Mouse (Mus musculus): Measurements from ENCODE around the gene A530064D06Rik. TPM values are rescaled to one million over a fixed set of nuclear protein-coding genes. Genes with fewer than 3 reads are reported as not detected.
"Not testable (repeated sequence)": the region's sequence is repeated elsewhere in the genome, so short reads cannot be mapped to it uniquely, and the experiment has no call there.

Gene A530064D06Rik
- not detected in 2 replicates for total RNA-seq (2014; fragmentation: Nextera tagmentation)
- 0.17 and 0.27 TPM in 2 replicates for total RNA-seq (2017)
- not detected in 2 replicates for polyA plus RNA-seq (2012)

DNA sequence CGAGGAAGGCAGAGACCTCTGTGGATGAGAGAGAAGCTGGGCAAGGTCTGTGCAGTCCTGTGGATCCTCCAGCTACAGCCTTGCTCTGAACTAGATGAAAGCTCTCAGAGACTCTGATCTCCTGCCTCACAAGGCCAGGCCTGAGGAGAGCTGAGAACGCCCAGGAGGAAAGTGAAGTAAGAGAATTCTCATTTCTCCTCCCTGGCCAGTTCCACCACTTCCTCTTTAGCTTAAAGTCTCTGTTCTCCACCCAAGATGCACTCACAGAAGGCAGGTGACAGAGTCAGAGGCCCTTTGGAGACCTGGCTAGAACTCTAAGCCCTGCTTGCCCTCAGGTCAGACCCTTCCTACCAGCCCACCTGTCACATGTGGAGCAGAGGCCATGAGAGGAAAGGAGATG lies at the start of gene A530064D06Rik:
Gene A530064D06Rik (minus strand): TSS at position 173 of the 400 bp plus-strand sequence.
- not testable (repeated sequence) for H3K4me3 ChIP-seq (ENCODE audit: low read depth, low read length); DNase-seq (ENCODE audit: low spot score); H3K36me3 ChIP-seq (replicated peaks); H3K27me3 ChIP-seq (ENCODE audit: insufficient read depth, low read length); H3K4me1 ChIP-seq (ENCODE audit: insufficient read depth, low read depth, low read length); H3K9me3 ChIP-seq (replicated peaks); ATAC-seq (ENCODE audit: extremely low read depth, insufficient number of reproducible peaks, low FRiP score, poor library complexity, severe bottlenecking)

- no peak overlapping the region for H3K4me3 ChIP-seq (ENCODE audit: low read depth, low read length)
- no peak for TF ChIP-seq TAL1 (conservative IDR thresholded peaks at IDR 0.05; ENCODE audit: low read depth, low read length)
- TF ChIP-seq CTCF (IDR thresholded peaks at IDR 0.05; ENCODE audit: low read depth, low read length): no peak
- no peak for TF ChIP-seq GATA1 (IDR thresholded peaks at IDR 0.05; ENCODE audit: borderline replicate concordance, low read length)
- TF ChIP-seq POLR2AphosphoS5 (IDR thresholded peaks at IDR 0.05; ENCODE audit: insufficient replicate concordance, low read depth, low read length): no peak
- TF ChIP-seq GATA2 (IDR thresholded peaks at IDR 0.05; ENCODE audit: borderline replicate concordance, low read depth, low read length): no peak
Measured at GRCm38 (mm10) chr17:48215429-48215828, 48.4 kb upstream of the A530064D06Rik start.

DNA sequence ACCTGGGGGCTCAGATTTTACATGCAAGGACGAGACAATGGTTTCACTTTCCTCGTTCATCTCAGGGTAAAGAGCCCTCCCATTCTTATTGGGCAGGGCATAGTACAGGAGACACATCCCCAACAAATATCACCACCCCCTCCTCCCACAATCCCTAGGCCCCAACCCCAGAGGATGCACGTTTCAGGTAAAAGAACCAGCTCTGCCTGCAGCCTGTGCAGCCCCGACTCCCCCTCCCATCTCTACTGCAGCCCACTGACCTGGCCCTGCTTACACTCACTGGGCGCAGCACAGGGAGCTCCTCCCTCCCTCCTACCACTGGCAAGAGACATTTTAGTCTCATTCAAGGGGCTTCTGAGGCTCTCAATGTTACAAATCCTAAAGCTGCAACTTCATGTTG lies 46.4 kb upstream of the A530064D06Rik start:
- H3K27me3 ChIP-seq (ENCODE audit: insufficient read depth, low read length): no peaks in the 10 kb centered on the region
- TF ChIP-seq POLR2AphosphoS5 (IDR thresholded peaks at IDR 0.05; ENCODE audit: insufficient replicate concordance, low read depth, low read length): no peak
- no peak for TF ChIP-seq CTCF (IDR thresholded peaks at IDR 0.05; ENCODE audit: low read depth, low read length)
- TF ChIP-seq TAL1 (conservative IDR thresholded peaks at IDR 0.05; ENCODE audit: low read depth, low read length): no peak
- TF ChIP-seq GATA2 (IDR thresholded peaks at IDR 0.05; ENCODE audit: borderline replicate concordance, low read depth, low read length): no peak
- TF ChIP-seq GATA1 (IDR thresholded peaks at IDR 0.05; ENCODE audit: borderline replicate concordance, low read length): no peak
- H3K4me3 ChIP-seq (ENCODE audit: low read depth, low read length): no peak overlapping the region
- DNase-seq (ENCODE audit: low spot score) (no peak), ATAC-seq (ENCODE audit: extremely low read depth, insufficient number of reproducible peaks, low FRiP score, poor library complexity, severe bottlenecking) (no peak)
- H3K9me3 ChIP-seq (replicated peaks): peaks cover 3% of the 10 kb centered on the region
- H3K4me1 ChIP-seq (ENCODE audit: insufficient read depth, low read depth, low read length): no peaks in the 10 kb centered on the region
- no peaks in the 10 kb centered on the region for H3K36me3 ChIP-seq (replicated peaks)

More at GRCm38 (mm10) chr17:48215429-48215828, 48.4 kb upstream of the A530064D06Rik start:
- peaks cover 3% of the 10 kb centered on the region for H3K9me3 ChIP-seq (replicated peaks)
- ATAC-seq (ENCODE audit: extremely low read depth, insufficient number of reproducible peaks, low FRiP score, poor library complexity, severe bottlenecking): no peak
- no peaks in the 10 kb centered on the region for H3K4me1 ChIP-seq (ENCODE audit: insufficient read depth, low read depth, low read length)
- no peak for DNase-seq (ENCODE audit: low spot score)
- no peaks in the 10 kb centered on the region for H3K27me3 ChIP-seq (ENCODE audit: insufficient read depth, low read length)
- no peaks in the 10 kb centered on the region for H3K36me3 ChIP-seq (replicated peaks)

DNA sequence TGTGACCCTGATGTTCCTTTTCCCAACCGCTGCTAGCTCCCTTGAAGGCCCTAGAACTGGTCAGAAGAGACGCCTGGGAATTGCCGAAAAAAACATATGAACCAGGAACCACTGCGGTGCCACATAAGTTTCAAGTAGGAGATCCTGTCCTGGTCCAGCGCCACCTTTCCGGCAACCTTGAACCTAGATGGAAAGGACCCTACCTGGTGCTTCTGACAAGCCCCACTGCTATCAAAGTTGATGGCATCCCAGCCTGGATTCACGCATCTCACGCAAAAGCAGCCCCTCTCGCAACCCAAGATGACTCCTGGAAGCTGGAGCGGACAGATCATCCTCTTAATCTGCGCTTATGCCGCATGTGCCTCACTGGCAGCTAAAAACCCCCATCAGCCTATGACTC lies 45.5 kb upstream of the A530064D06Rik start:
- H3K36me3 ChIP-seq (replicated peaks): no peaks in the 10 kb centered on the region
- H3K4me3 ChIP-seq (ENCODE audit: low read depth, low read length): no peak overlapping the region
- H3K4me1 ChIP-seq (ENCODE audit: insufficient read depth, low read depth, low read length): no peaks in the 10 kb centered on the region
- no peak for TF ChIP-seq GATA1 (IDR thresholded peaks at IDR 0.05; ENCODE audit: borderline replicate concordance, low read length)
- TF ChIP-seq POLR2AphosphoS5 (IDR thresholded peaks at IDR 0.05; ENCODE audit: insufficient replicate concordance, low read depth, low read length): no peak
- H3K27me3 ChIP-seq (ENCODE audit: insufficient read depth, low read length): no peaks in the 10 kb centered on the region
- H3K9me3 ChIP-seq (replicated peaks): peaks cover 3% of the 10 kb centered on the region
- ATAC-seq (ENCODE audit: extremely low read depth, insufficient number of reproducible peaks, low FRiP score, poor library complexity, severe bottlenecking): no peak
- no peak for DNase-seq (ENCODE audit: low spot score)

GRCm38 (mm10) chr17:48203086-48203485 lies 36.0 kb upstream of the A530064D06Rik start:
- no peaks in the 10 kb centered on the region for H3K36me3 ChIP-seq (replicated peaks)
- ATAC-seq (ENCODE audit: extremely low read depth, insufficient number of reproducible peaks, low FRiP score, poor library complexity, severe bottlenecking) (no peak), DNase-seq (ENCODE audit: low spot score) (no peak)
- H3K27me3 ChIP-seq (ENCODE audit: insufficient read depth, low read length): no peaks in the 10 kb centered on the region
- TF ChIP-seq POLR2AphosphoS5 (IDR thresholded peaks at IDR 0.05; ENCODE audit: insufficient replicate concordance, low read depth, low read length) (no peak), GATA1 (IDR thresholded peaks at IDR 0.05; ENCODE audit: borderline replicate concordance, low read length) (no peak), GATA2 (IDR thresholded peaks at IDR 0.05; ENCODE audit: borderline replicate concordance, low read depth, low read length) (no peak), TAL1 (conservative IDR thresholded peaks at IDR 0.05; ENCODE audit: low read depth, low read length) (no peak), CTCF (IDR thresholded peaks at IDR 0.05; ENCODE audit: low read depth, low read length) (no peak)
- H3K9me3 ChIP-seq (replicated peaks): peaks cover 35% of the 10 kb centered on the region
- H3K4me3 ChIP-seq (ENCODE audit: low read depth, low read length): no peak overlapping the region
- H3K4me1 ChIP-seq (ENCODE audit: insufficient read depth, low read depth, low read length): no peaks in the 10 kb centered on the region

- no peaks in the 10 kb centered on the region for H3K36me3 ChIP-seq (replicated peaks)
- H3K27me3 ChIP-seq (ENCODE audit: insufficient read depth, low read length): no peaks in the 10 kb centered on the region
- TF ChIP-seq GATA2 (IDR thresholded peaks at IDR 0.05; ENCODE audit: borderline replicate concordance, low read depth, low read length) (no peak), TAL1 (conservative IDR thresholded peaks at IDR 0.05; ENCODE audit: low read depth, low read length) (no peak), CTCF (IDR thresholded peaks at IDR 0.05; ENCODE audit: low read depth, low read length) (no peak), GATA1 (IDR thresholded peaks at IDR 0.05; ENCODE audit: borderline replicate concordance, low read length) (no peak), POLR2AphosphoS5 (IDR thresholded peaks at IDR 0.05; ENCODE audit: insufficient replicate concordance, low read depth, low read length) (no peak)
- DNase-seq (ENCODE audit: low spot score): no peak
- no peak for ATAC-seq (ENCODE audit: extremely low read depth, insufficient number of reproducible peaks, low FRiP score, poor library complexity, severe bottlenecking)
- H3K4me3 ChIP-seq (ENCODE audit: low read depth, low read length): no peak overlapping the region
- no peaks in the 10 kb centered on the region for H3K4me1 ChIP-seq (ENCODE audit: insufficient read depth, low read depth, low read length)
- H3K9me3 ChIP-seq (replicated peaks): peaks cover 18% of the 10 kb centered on the region
Measured at GRCm38 (mm10) chr17:48192366-48192765, 25.3 kb upstream of the A530064D06Rik start.

DNA sequence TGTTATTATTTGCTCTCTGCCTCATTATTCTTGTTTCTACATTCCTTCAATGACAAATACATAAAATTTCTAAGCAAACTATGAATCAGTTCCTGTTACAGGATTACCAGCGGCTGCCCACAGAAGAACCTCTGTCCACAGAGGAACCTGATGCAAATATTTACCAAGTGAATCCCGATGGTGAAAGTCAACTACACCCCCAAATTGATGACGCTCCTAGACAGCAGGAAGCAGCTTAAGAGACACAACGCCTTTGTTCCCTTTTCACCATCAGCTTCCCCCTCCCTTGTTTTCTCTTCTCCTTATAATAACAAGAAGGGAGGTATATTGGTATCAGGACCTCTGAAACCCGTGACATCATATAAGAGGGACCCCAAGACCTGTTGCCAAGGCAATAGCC lies 18.2 kb upstream of the A530064D06Rik start:
- no peaks in the 10 kb centered on the region for H3K27me3 ChIP-seq (ENCODE audit: insufficient read depth, low read length)
- ATAC-seq (ENCODE audit: extremely low read depth, insufficient number of reproducible peaks, low FRiP score, poor library complexity, severe bottlenecking) (no peak), DNase-seq (ENCODE audit: low spot score) (no peak)
- no peaks in the 10 kb centered on the region for H3K36me3 ChIP-seq (replicated peaks)
- H3K4me1 ChIP-seq (ENCODE audit: insufficient read depth, low read depth, low read length): no peaks in the 10 kb centered on the region
- TF ChIP-seq TAL1 (conservative IDR thresholded peaks at IDR 0.05; ENCODE audit: low read depth, low read length): no peak
- TF ChIP-seq GATA1 (IDR thresholded peaks at IDR 0.05; ENCODE audit: borderline replicate concordance, low read length): no peak
- TF ChIP-seq GATA2 (IDR thresholded peaks at IDR 0.05; ENCODE audit: borderline replicate concordance, low read depth, low read length): no peak
- TF ChIP-seq CTCF (IDR thresholded peaks at IDR 0.05; ENCODE audit: low read depth, low read length): no peak
- TF ChIP-seq POLR2AphosphoS5 (IDR thresholded peaks at IDR 0.05; ENCODE audit: insufficient replicate concordance, low read depth, low read length): no peak
- no peaks in the 10 kb centered on the region for H3K9me3 ChIP-seq (replicated peaks)
- no peak overlapping the region for H3K4me3 ChIP-seq (ENCODE audit: low read depth, low read length)

All from G1E (cell line).